Mouse (Mus musculus): Measurements from ENCODE around the gene Calm5. TPM values are rescaled to one million over a fixed set of nuclear protein-coding genes. Genes with fewer than 3 reads are reported as not detected.

Gene Calm5
- total RNA-seq, 2 experiments from 2014 or later: not detected

Other genes starting within 250 kb of the Calm5 start
- gene Fam208b, start 243.1 kb upstream of the Calm5 start, total RNA-seq (2021): 10 to 100 TPM; 24.3 to 29.0 TPM
- gene Asb13, start 220.1 kb upstream of the Calm5 start, total RNA-seq (2021): 10 to 100 TPM; 47.9 to 49.8 TPM
- gene Calml3, start 49.9 kb upstream of the Calm5 start, total RNA-seq (2021): not detected
- not detected for gene Calm4, start 16.4 kb upstream of the Calm5 start, total RNA-seq (2021)
- gene Net1, start 64.0 kb downstream of the Calm5 start, total RNA-seq (2021): 10 to 100 TPM; 36.9 to 42.4 TPM
- gene Tubal3, start 64.1 kb downstream of the Calm5 start, total RNA-seq (2021): not detected
- gene Ucn3, start 91.2 kb downstream of the Calm5 start, total RNA-seq (2021): under 1 TPM in 1 of 2 experiments, not detected in 1; 0.45 TPM
- 1 to 10 TPM; 1.0 to 1.5 TPM for gene Akr1c14, start 194.8 kb downstream of the Calm5 start, total RNA-seq (2021)

All from left cerebral cortex, adult 18-20 months (tissue).